Mouse (Mus musculus): ENCODE data around the gene Fkbp1b. TPM values are rescaled to one million over a fixed set of nuclear protein-coding genes. Genes with fewer than 3 reads are reported as not detected.

Gene Fkbp1b
- polyA plus RNA-seq, 1 experiment from 2014 or later = 9.4 TPM

DNA sequence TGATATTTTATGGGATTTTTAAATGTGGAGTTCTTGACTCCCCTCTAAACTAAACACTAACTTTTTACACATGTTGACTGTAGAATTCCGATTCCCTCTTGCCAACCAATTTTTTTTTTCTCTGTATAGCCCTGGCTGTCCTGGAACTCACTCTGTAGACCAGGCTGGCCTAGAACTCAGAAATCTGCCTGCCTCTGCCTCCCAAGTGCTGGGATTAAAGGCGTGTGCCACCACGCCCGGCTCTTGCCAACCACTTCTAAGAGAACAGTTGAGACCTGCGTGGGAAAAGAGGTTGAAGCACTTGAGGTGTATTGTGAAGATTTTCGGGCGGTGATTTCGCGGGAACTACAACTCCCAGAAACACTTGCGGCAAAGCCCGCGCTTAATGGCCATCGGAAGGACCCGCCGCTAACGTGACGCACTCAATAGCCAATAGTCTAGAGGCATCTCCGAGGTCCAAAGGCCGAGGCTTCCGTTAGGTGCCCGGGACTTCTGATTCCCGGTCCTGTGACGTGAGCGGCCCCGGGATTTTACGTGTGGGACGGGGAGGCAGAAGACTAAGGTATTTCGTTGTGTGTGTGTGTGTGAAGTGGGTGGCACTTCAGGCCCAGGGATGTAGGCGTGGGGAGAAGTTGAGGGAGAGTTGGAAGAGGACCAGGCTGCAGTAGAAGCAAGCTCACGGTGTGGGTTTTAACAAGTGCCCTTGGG is 1.7 kb upstream of the Fkbp1b start, which contains the start of gene Wdcp:
Gene Wdcp, plus strand, starts transcription at position 414 of the 708 bp plus-strand sequence.
- DNase-seq (ENCODE audit: low spot score) (peak; percentile 96), ATAC-seq (replicated peaks; ENCODE audit: insufficient number of reproducible peaks, low FRiP score, low TSS enrichment, low read depth) (peak; percentile 89)
- peak within 1 kb of the TSS; percentile 62 for H3K4me2 ChIP-seq (ENCODE audit: low read depth, low read length)
- H3K4me3 ChIP-seq (ENCODE audit: low read depth, low read length) = peak within 1 kb of the TSS; percentile 58
- no peaks in the 10 kb centered on the region for H3K4me1 ChIP-seq (ENCODE audit: control insufficient read depth, insufficient read depth, low read length)
- H3K27ac ChIP-seq (replicated peaks; ENCODE audit: low read depth, low read length) = no peak within 1 kb of the TSS
- H3K36me3 ChIP-seq (replicated peaks; ENCODE audit: control insufficient read depth, insufficient read depth, low read depth, low read length) = no peaks in the 10 kb centered on the region
- no peaks in the 10 kb centered on the region for H3K9me3 ChIP-seq (replicated peaks; ENCODE audit: control insufficient read depth, low read length)
- H3K9ac ChIP-seq (replicated peaks; ENCODE audit: low read length) = peak within 1 kb of the TSS; percentile 74
- H3K27me3 ChIP-seq (ENCODE audit: control insufficient read depth, insufficient read depth, low read length) = no peaks in the 10 kb centered on the region; the same call in 1 of the 2 replicates
- under 1% methylated on average over 30 of the region's 30 CpGs for WGBS

GRCm38 (mm10) chr12:4842456-4842855 is 1.1 kb upstream of the Fkbp1b start:
- H3K4me3 ChIP-seq (ENCODE audit: low read depth, low read length) = no peak overlapping the region

GRCm38 (mm10) chr12:4840741-4841140 is 650 bp downstream of the Fkbp1b start:
- Histone ChIP-seq H3K27me3 (ENCODE audit: control insufficient read depth, insufficient read depth, low read length) (no peaks in the 10 kb centered on the region; the same call in 1 of the 2 replicates), H3K4me2 (ENCODE audit: low read depth, low read length) (peak overlapping the region; percentile 90), H3K4me3 (ENCODE audit: low read depth, low read length) (peak overlapping the region; percentile 74), H3K4me1 (ENCODE audit: control insufficient read depth, insufficient read depth, low read length) (no peaks in the 10 kb centered on the region), H3K9ac (replicated peaks; ENCODE audit: low read length) (peak overlapping the region; percentile 71), H3K9me3 (replicated peaks; ENCODE audit: control insufficient read depth, low read length) (no peaks in the 10 kb centered on the region), H3K36me3 (replicated peaks; ENCODE audit: control insufficient read depth, insufficient read depth, low read depth, low read length) (no peaks in the 10 kb centered on the region), H3K27ac (replicated peaks; ENCODE audit: low read depth, low read length) (no peak overlapping the region)
- DNase-seq (ENCODE audit: low spot score) (no peak), ATAC-seq (replicated peaks; ENCODE audit: insufficient number of reproducible peaks, low FRiP score, low TSS enrichment, low read depth) (peak; percentile 7; the same call in 1 of the 2 replicates)
- WGBS = under 1% methylated on average over 11 of the region's 11 CpGs

More at GRCm38 (mm10) chr12:4842456-4842855, 1.1 kb upstream of the Fkbp1b start:
- Histone ChIP-seq H3K27me3 (ENCODE audit: control insufficient read depth, insufficient read depth, low read length) (no peaks in the 10 kb centered on the region; the same call in 1 of the 2 replicates), H3K4me2 (ENCODE audit: low read depth, low read length) (no peak overlapping the region), H3K9ac (replicated peaks; ENCODE audit: low read length) (no peak overlapping the region), H3K27ac (replicated peaks; ENCODE audit: low read depth, low read length) (no peak overlapping the region), H3K4me1 (ENCODE audit: control insufficient read depth, insufficient read depth, low read length) (no peaks in the 10 kb centered on the region), H3K9me3 (replicated peaks; ENCODE audit: control insufficient read depth, low read length) (no peaks in the 10 kb centered on the region), H3K36me3 (replicated peaks; ENCODE audit: control insufficient read depth, insufficient read depth, low read depth, low read length) (no peaks in the 10 kb centered on the region)
- DNase-seq (ENCODE audit: low spot score) = no peak
- no peak for ATAC-seq (replicated peaks; ENCODE audit: insufficient number of reproducible peaks, low FRiP score, low TSS enrichment, low read depth)
- WGBS = 85% methylated on average over 8 of the region's 8 CpGs

DNA sequence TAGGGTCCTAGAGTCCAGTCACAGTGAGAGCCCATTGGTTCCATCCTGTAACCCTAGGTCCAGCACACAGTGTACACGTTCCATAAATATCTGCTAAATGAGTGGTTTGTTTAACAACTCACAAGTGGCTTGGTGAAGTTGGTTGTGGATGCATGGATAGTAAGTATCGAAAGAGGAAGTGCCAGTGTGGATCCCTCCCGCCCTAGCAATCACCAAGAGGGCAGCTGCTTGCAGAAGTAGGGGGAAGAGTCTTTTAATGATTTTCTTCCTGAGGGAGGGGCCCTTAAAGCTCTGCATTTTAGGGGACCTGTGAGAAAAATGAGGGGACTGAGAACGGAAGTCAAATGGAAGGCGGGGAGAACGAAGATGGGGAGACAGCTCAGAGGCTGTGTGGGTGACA is 1.4 kb downstream of the Fkbp1b start:
- DNase-seq (ENCODE audit: low spot score) (no peak), ATAC-seq (replicated peaks; ENCODE audit: insufficient number of reproducible peaks, low FRiP score, low TSS enrichment, low read depth) (no peak)
- H3K27ac ChIP-seq (replicated peaks; ENCODE audit: low read depth, low read length) = no peak overlapping the region
- H3K9ac ChIP-seq (replicated peaks; ENCODE audit: low read length) = no peak overlapping the region
- H3K4me1 ChIP-seq (ENCODE audit: control insufficient read depth, insufficient read depth, low read length) = no peaks in the 10 kb centered on the region
- no peak overlapping the region for H3K4me3 ChIP-seq (ENCODE audit: low read depth, low read length)
- H3K4me2 ChIP-seq (ENCODE audit: low read depth, low read length) = no peak overlapping the region
- no peaks in the 10 kb centered on the region for H3K9me3 ChIP-seq (replicated peaks; ENCODE audit: control insufficient read depth, low read length)
- H3K27me3 ChIP-seq (ENCODE audit: control insufficient read depth, insufficient read depth, low read length) = no peaks in the 10 kb centered on the region; the same call in 1 of the 2 replicates
- 64% methylated on average over 6 of the region's 6 CpGs for WGBS
- no peaks in the 10 kb centered on the region for H3K36me3 ChIP-seq (replicated peaks; ENCODE audit: control insufficient read depth, insufficient read depth, low read depth, low read length)

DNA sequence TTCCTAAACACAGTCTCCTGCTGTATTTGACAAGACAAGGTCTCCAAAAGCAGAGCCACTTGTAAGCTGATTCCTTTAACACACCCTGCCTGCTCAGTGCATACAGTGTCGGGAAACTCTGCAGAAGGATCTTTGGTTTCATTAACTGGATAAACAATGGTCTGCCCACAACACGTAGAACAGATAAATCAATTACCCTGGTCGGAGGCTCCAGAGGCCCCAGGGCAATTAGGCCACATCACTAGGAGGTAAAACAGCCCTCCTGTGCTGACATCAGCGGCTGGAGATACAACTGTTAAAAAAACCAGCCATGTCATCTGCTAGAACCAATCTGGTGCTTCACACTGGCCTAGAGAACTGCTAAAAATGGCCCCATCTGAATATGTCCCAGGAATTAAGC is 4.4 kb downstream of the Fkbp1b start:
- no peak for ATAC-seq (replicated peaks; ENCODE audit: insufficient number of reproducible peaks, low FRiP score, low TSS enrichment, low read depth)
- no peak overlapping the region for H3K9ac ChIP-seq (replicated peaks; ENCODE audit: low read length)

DNA sequence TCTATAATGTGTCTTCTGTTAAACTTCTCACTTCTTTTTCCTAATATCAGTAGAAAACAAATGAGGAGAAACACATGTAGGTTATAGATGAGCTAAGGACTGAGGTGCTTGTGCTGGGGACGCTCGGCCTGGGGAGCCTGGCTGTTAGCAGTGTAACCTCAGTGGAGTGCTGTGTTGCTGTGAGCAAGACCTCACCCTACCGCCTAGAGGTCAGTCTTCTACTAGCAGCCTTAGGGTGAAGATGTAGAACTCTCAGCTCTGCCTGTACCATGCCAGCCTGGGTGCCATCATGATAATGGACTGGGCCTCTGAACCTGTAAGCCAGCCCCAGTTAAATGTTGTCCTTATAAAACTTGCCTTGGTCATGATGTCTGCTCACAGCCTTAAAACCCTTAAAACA is 14.1 kb downstream of the Fkbp1b start:
- ATAC-seq (replicated peaks; ENCODE audit: insufficient number of reproducible peaks, low FRiP score, low TSS enrichment, low read depth) (no peak), DNase-seq (ENCODE audit: low spot score) (no peak)
- Histone ChIP-seq H3K4me1 (ENCODE audit: control insufficient read depth, insufficient read depth, low read length) (no peaks in the 10 kb centered on the region), H3K4me2 (ENCODE audit: low read depth, low read length) (no peak overlapping the region), H3K27ac (replicated peaks; ENCODE audit: low read depth, low read length) (no peak overlapping the region), H3K9ac (replicated peaks; ENCODE audit: low read length) (no peak overlapping the region), H3K4me3 (ENCODE audit: low read depth, low read length) (no peak overlapping the region), H3K9me3 (replicated peaks; ENCODE audit: control insufficient read depth, low read length) (no peaks in the 10 kb centered on the region), H3K27me3 (ENCODE audit: control insufficient read depth, insufficient read depth, low read length) (no peaks in the 10 kb centered on the region), H3K36me3 (replicated peaks; ENCODE audit: control insufficient read depth, insufficient read depth, low read depth, low read length) (peaks cover 5% of the 10 kb centered on the region)
- WGBS = 77% methylated on average over 3 of the region's 3 CpGs

More for the DNA sequence above, 4.4 kb downstream of the Fkbp1b start:
- Histone ChIP-seq H3K36me3 (replicated peaks; ENCODE audit: control insufficient read depth, insufficient read depth, low read depth, low read length) (no peaks in the 10 kb centered on the region; the same call in 1 of the 2 replicates), H3K9me3 (replicated peaks; ENCODE audit: control insufficient read depth, low read length) (no peaks in the 10 kb centered on the region), H3K4me2 (ENCODE audit: low read depth, low read length) (no peak overlapping the region), H3K27ac (replicated peaks; ENCODE audit: low read depth, low read length) (no peak overlapping the region), H3K4me3 (ENCODE audit: low read depth, low read length) (no peak overlapping the region), H3K4me1 (ENCODE audit: control insufficient read depth, insufficient read depth, low read length) (no peaks in the 10 kb centered on the region), H3K27me3 (ENCODE audit: control insufficient read depth, insufficient read depth, low read length) (no peaks in the 10 kb centered on the region; the same call in 1 of the 2 replicates)
- 36% methylated on average over 4 of the region's 4 CpGs for WGBS
- DNase-seq (ENCODE audit: low spot score) = no peak

DNA sequence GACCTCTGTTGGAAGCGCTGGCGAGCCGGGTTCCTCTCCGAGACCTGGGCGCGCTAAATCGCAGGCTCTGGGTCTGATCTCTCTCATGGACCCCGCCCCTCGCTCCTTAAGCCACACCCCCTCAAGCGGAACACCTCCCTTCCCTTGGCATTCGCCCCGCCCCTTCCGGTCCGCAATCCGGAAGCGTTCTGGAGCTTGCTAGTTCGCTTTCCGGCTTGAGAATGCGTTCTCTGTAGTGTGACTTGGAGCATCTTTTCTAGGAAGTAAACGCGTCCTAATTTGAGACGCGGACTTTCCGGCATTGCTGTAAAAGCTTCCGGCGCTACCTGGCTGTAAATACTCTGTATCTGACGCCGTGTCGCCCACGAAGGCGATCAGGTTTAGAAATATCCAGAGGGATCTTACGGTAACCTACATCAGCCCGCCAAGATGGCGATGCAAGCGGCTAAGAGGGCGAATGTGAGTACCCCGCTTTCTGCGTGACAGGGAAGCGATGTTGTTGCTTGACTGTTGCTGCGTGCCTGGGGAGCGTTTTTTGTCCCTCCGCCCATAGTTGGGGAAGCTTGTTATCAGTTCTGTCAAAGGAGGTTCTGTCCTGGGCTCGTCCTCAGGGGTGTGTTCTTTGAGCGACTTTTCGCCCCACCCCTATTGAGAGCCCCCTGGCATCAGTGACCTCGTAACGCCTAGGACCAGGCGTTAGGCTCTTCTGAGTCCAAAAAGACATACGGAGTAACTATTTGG is 23.9 kb downstream of the Fkbp1b start, which contains the start of gene Sf3b6:
Gene Sf3b6, plus strand, starts transcription at position 184 of the 741 bp plus-strand sequence.
- Histone ChIP-seq H3K9ac (replicated peaks; ENCODE audit: low read length) (peak within 1 kb of the TSS; percentile 80), H3K4me1 (ENCODE audit: control insufficient read depth, insufficient read depth, low read length) (no peaks in the 10 kb centered on the region), H3K27ac (replicated peaks; ENCODE audit: low read depth, low read length) (peak within 1 kb of the TSS; percentile 69), H3K9me3 (replicated peaks; ENCODE audit: control insufficient read depth, low read length) (no peaks in the 10 kb centered on the region), H3K4me3 (ENCODE audit: low read depth, low read length) (peak within 1 kb of the TSS; percentile 83), H3K27me3 (ENCODE audit: control insufficient read depth, insufficient read depth, low read length) (no peaks in the 10 kb centered on the region), H3K4me2 (ENCODE audit: low read depth, low read length) (peak within 1 kb of the TSS; percentile 70), H3K36me3 (replicated peaks; ENCODE audit: control insufficient read depth, insufficient read depth, low read depth, low read length) (no peaks in the 10 kb centered on the region; the same call in 1 of the 2 replicates)
- peak; percentile 99 for DNase-seq (ENCODE audit: low spot score)
- ATAC-seq (replicated peaks; ENCODE audit: insufficient number of reproducible peaks, low FRiP score, low TSS enrichment, low read depth) = peak; percentile 97
- WGBS = under 1% methylated on average over 49 of the region's 49 CpGs
